Mouse (Mus musculus) testis, adult 2 months (tissue): ENCODE measurements around the gene Spc25.

ENCODE experiments used
- CTCF ChIP-seq: fragments of 200-500 bp; IDR thresholded peaks from 2 replicates; pipeline ENCODE4 v1.5.1; 2012; ENCODE audit warnings: low read depth, mild to moderate bottlenecking, inconsistent platforms, low read length, moderate library complexity; ENCODE audit not compliant: control insufficient read depth, insufficient read depth, insufficient replicate concordance
- POLR2A ChIP-seq: fragments of 200-500 bp; IDR thresholded peaks from 2 replicates; pipeline ENCODE4 v1.6.1; 2012; ENCODE audit warnings: low read depth, mild to moderate bottlenecking, inconsistent platforms, low read length, moderate library complexity; ENCODE audit not compliant: control insufficient read depth

GRCm38 (mm10) chr2:69170395-69171077 is 35.5 kb downstream of the Spc25 start:
- TF ChIP-seq POLR2A (no peak), CTCF (no peak)
